Mouse (Mus musculus) cerebellum, adult 2 months (tissue): ENCODE results near the gene Rnf214.

Experiments used
- CTCF ChIP-seq: fragments of 200-500 bp; IDR thresholded peaks from 2 replicates; pipeline ENCODE4 v1.5.1; 2011; ENCODE audit warnings: low read depth, mild to moderate bottlenecking, control low read depth, low read length, moderate library complexity, borderline replicate concordance; ENCODE audit not compliant: insufficient read depth
- POLR2A ChIP-seq: fragments of 200-500 bp; IDR thresholded peaks from 2 replicates; pipeline ENCODE4 v1.6.1; 2011; ENCODE audit warnings: low read length, control low read depth, borderline replicate concordance; ENCODE audit not compliant: insufficient read depth

GRCm38 (mm10) chr9:45827663-45828290 is 78.9 kb downstream of the Rnf214 start:
- TF ChIP-seq POLR2A (no peak), CTCF (no peak)
